Mouse (Mus musculus) stomach, postnatal 0 days (tissue): ENCODE results near the gene Clptm1. TPM values are rescaled to one million over a fixed set of nuclear protein-coding genes. Genes with fewer than 3 reads are reported as not detected.
A peak's percentile ranks its signal among the peaks of the same experiment; 100 is the strongest.

ENCODE experiments used
- ATAC-seq: fragments of 200-750 bp; cut with Nextera tagmentation; 2 replicates; pipeline ENCODE4 v1.8.0; 2017; ENCODE audit not compliant: low FRiP score, low TSS enrichment
- DNase-seq: peaks from one replicate; pipeline ENCODE4 v3.0.0-alpha.2; 2016; ENCODE audit warnings: low spot score
- H3K27ac ChIP-seq: fragments of 300-500 bp; sonication (generic); replicated peaks from 2 replicates; pipeline ENCODE4 v1.5.1; 2014; ENCODE audit warnings: mild to moderate bottlenecking, control low read depth
- H3K27me3 ChIP-seq: fragments of 300-500 bp; sonication (generic); 2 replicates; pipeline ENCODE4 v1.6.1; 2014; ENCODE audit warnings: low read length; ENCODE audit not compliant: control insufficient read depth, insufficient read depth
- H3K36me3 ChIP-seq: fragments of 300-500 bp; sonication (generic); 2 replicates; pipeline ENCODE4 v1.6.1; 2014; ENCODE audit warnings: low read length, mixed read lengths; ENCODE audit not compliant: control insufficient read depth, insufficient read depth
- H3K4me1 ChIP-seq: fragments of 300-500 bp; sonication (generic); replicated peaks from 2 replicates; pipeline ENCODE4 v1.6.1; 2014; ENCODE audit warnings: antibody characterized with exemption; ENCODE audit not compliant: control insufficient read depth, insufficient read depth
- H3K4me2 ChIP-seq: fragments of 300-500 bp; sonication (generic); replicated peaks from 2 replicates; pipeline ENCODE4 v1.6.1; 2014; ENCODE audit warnings: low read depth, mild to moderate bottlenecking, control low read depth, moderate library complexity
- H3K4me3 ChIP-seq: fragments of 300-500 bp; sonication (generic); 2 replicates; pipeline ENCODE4 v1.5.1; 2014; ENCODE audit warnings: low read depth, low read length, control low read depth
- H3K9ac ChIP-seq: fragments of 300-500 bp; sonication (generic); 2 replicates; pipeline ENCODE4 v1.6.1; 2014; ENCODE audit warnings: mild to moderate bottlenecking, low read length, control low read depth, mixed read lengths
- H3K9me3 ChIP-seq: fragments of 300-500 bp; sonication (generic); 2 replicates; pipeline ENCODE4 v1.6.1; 2016; ENCODE audit warnings: low read length; ENCODE audit not compliant: control insufficient read depth
- CTCF ChIP-seq: IDR thresholded peaks from 2 replicates; pipeline ENCODE4 v1.5.1; 2016; ENCODE audit warnings: antibody characterized with exemption, low read depth, mild to moderate bottlenecking, moderate library complexity
- EP300 ChIP-seq: optimal IDR thresholded peaks from 2 replicates; pipeline ENCODE3; 2016; ENCODE audit warnings: antibody characterized with exemption
- WGBS: fragments of 180-500 bp; shearing (Covaris S2); extraction: QIAGEN DNeasy Blood & Tissue Kit; methylation state at CpG from one replicate; pipeline ENCODE4 v1.1.7; 2014; 5-methylcytosine and 5-hydroxymethylcytosine counted together
- polyA plus RNA-seq: library from polyadenylated mRNA; unstranded; fragments of >200 nt; fragmentation: Nextera tagmentation; extraction: Ambion mirVana; gene quantifications from 2 replicates; pipeline ENCODE4 v1.2.1, GENCODE M21; 2015

Clptm1 gene
- polyA plus RNA-seq, 1 experiment from 2014 or later, result 55.0 TPM

- Histone ChIP-seq H3K4me2 (peak within 1 kb of the TSS; percentile 59), H3K27me3 (no peaks in the 10 kb centered on the region), H3K9ac (peak within 1 kb of the TSS; percentile 51), H3K9me3 (no peaks in the 10 kb centered on the region), H3K27ac (peak within 1 kb of the TSS; percentile 50), H3K4me1 (peaks cover 8% of the 10 kb centered on the region), H3K4me3 (peak within 1 kb of the TSS; percentile 37), H3K36me3 (no peaks in the 10 kb centered on the region)
- peak; percentile 46 for DNase-seq
- TF ChIP-seq EP300 (no peak), CTCF (peak; percentile 26; the same call in 1 of the 2 replicates)
- ATAC-seq, result 0 out of 2 replicates have a peak, but pooled peaks have one; percentile 27
- WGBS, result 7% methylated on average over 19 of the region's 20 CpGs
Observed at GRCm38 (mm10) chr7:19698907-19699826, 34.3 kb upstream of the Clptm1 start, which contains the start of gene Apoe. Apoe (minus strand) TSS chr7:19699188.

GRCm38 (mm10) chr7:19697949-19698906 is 33.4 kb upstream of the Clptm1 start:
- Histone ChIP-seq H3K27ac (peak overlapping the region; percentile 50), H3K4me1 (peaks cover 8% of the 10 kb centered on the region), H3K9me3 (no peaks in the 10 kb centered on the region), H3K4me3 (peak overlapping the region; percentile 37), H3K27me3 (no peaks in the 10 kb centered on the region), H3K4me2 (peak overlapping the region; percentile 59), H3K9ac (peak overlapping the region; percentile 51), H3K36me3 (no peaks in the 10 kb centered on the region)
- 7% methylated on average over 28 of the region's 28 CpGs for WGBS
- ATAC-seq, result no peak
- no peak for TF ChIP-seq EP300
- TF ChIP-seq CTCF, result peak; percentile 62
- DNase-seq, result peak; percentile 42

- Histone ChIP-seq H3K9me3 (no peaks in the 10 kb centered on the region), H3K36me3 (no peaks in the 10 kb centered on the region), H3K27me3 (no peaks in the 10 kb centered on the region), H3K27ac (no peak overlapping the region), H3K4me1 (peaks cover 6% of the 10 kb centered on the region), H3K4me2 (no peak overlapping the region), H3K9ac (no peak overlapping the region), H3K4me3 (no peak overlapping the region)
- DNase-seq, result no peak
- WGBS, result 91% methylated on average over 34 of the region's 34 CpGs
- ATAC-seq, result no peak
- TF ChIP-seq EP300 (no peak), CTCF (no peak)
Observed at GRCm38 (mm10) chr7:19696336-19696873, 31.6 kb upstream of the Clptm1 start.

- ATAC-seq, result no peak
- WGBS, result 83% methylated on average over 6 of the region's 6 CpGs
- no peak overlapping the region for H3K9ac ChIP-seq
- peaks cover 5% of the 10 kb centered on the region for H3K4me1 ChIP-seq
- no peak for DNase-seq
- no peak for TF ChIP-seq CTCF
- no peak for TF ChIP-seq EP300
- H3K36me3 ChIP-seq, result no peaks in the 10 kb centered on the region
- H3K27me3 ChIP-seq, result no peaks in the 10 kb centered on the region
- no peak overlapping the region for H3K27ac ChIP-seq
- no peak overlapping the region for H3K4me3 ChIP-seq
- H3K9me3 ChIP-seq, result no peaks in the 10 kb centered on the region
- no peak overlapping the region for H3K4me2 ChIP-seq
Observed at GRCm38 (mm10) chr7:19695881-19696280, 31.0 kb upstream of the Clptm1 start.

- ATAC-seq (no peak), DNase-seq (no peak)
- TF ChIP-seq CTCF (no peak), EP300 (no peak)
- WGBS, result 19% methylated on average over 8 of the region's 8 CpGs
- Histone ChIP-seq H3K4me1 (peaks cover 3% of the 10 kb centered on the region; the same call in 1 of the 2 replicates), H3K27me3 (no peaks in the 10 kb centered on the region), H3K9me3 (no peaks in the 10 kb centered on the region), H3K9ac (no peak overlapping the region), H3K36me3 (no peaks in the 10 kb centered on the region), H3K4me2 (no peak overlapping the region), H3K27ac (0 out of 2 replicates have a peak overlapping the region, but pooled peaks have one; percentile 8), H3K4me3 (no peak overlapping the region)
Observed at GRCm38 (mm10) chr7:19695213-19695594, 30.4 kb upstream of the Clptm1 start.
